Mouse (Mus musculus): ENCODE measurements around the gene Oxct1. TPM values are rescaled to one million over a fixed set of nuclear protein-coding genes. Genes with fewer than 3 reads are reported as not detected.

Oxct1 gene
- polyA plus RNA-seq, 1 experiment from 2014 or later: 432 TPM

- Histone ChIP-seq H3K27me3 (ENCODE audit: control insufficient read depth, insufficient read depth, low read depth, low read length) (no peaks in the 10 kb centered on the region), H3K27ac (ENCODE audit: low read length) (no peak overlapping the region), H3K4me1 (ENCODE audit: control insufficient read depth, insufficient read depth, low read length) (peaks cover 17% of the 10 kb centered on the region), H3K36me3 (ENCODE audit: control insufficient read depth, insufficient read depth, low read length) (no peaks in the 10 kb centered on the region), H3K4me2 (ENCODE audit: low read length) (peak overlapping the region; percentile 83), H3K9me3 (replicated peaks; ENCODE audit: control insufficient read depth, low read length, poor library complexity, severe bottlenecking) (no peaks in the 10 kb centered on the region), H3K4me3 (ENCODE audit: low read depth, low read length) (no peak overlapping the region), H3K9ac (ENCODE audit: low read depth, low read length) (no peak overlapping the region)
- no peak for ATAC-seq
- whole genome bisulfite sequencing: 49% methylated on average over 11 of the region's 11 CpGs
These were observed 677 bp upstream of the Oxct1 start for GRCm38 (mm10) chr15:4025508-4025904.

- ATAC-seq: peak; percentile 87
- peak overlapping the region; percentile 94 for H3K9ac ChIP-seq (ENCODE audit: low read depth, low read length)
These were observed 825 bp downstream of the Oxct1 start for GRCm38 (mm10) chr15:4026831-4027584.

GRCm38 (mm10) chr15:4027671-4028410 is 1.7 kb downstream of the Oxct1 start:
- WGBS: 7% methylated on average over 6 of the region's 6 CpGs
- no peaks in the 10 kb centered on the region for H3K27me3 ChIP-seq (ENCODE audit: control insufficient read depth, insufficient read depth, low read depth, low read length)
- H3K4me2 ChIP-seq (ENCODE audit: low read length): peak overlapping the region; percentile 83
- H3K4me1 ChIP-seq (ENCODE audit: control insufficient read depth, insufficient read depth, low read length): peaks cover 17% of the 10 kb centered on the region
- peak overlapping the region; percentile 98 for H3K27ac ChIP-seq (ENCODE audit: low read length)
- H3K9me3 ChIP-seq (replicated peaks; ENCODE audit: control insufficient read depth, low read length, poor library complexity, severe bottlenecking): no peaks in the 10 kb centered on the region
- no peak; the same call in 1 of the 2 replicates for ATAC-seq
- H3K36me3 ChIP-seq (ENCODE audit: control insufficient read depth, insufficient read depth, low read length): no peaks in the 10 kb centered on the region
- H3K4me3 ChIP-seq (ENCODE audit: low read depth, low read length): peak overlapping the region; percentile 77
- H3K9ac ChIP-seq (ENCODE audit: low read depth, low read length): peak overlapping the region; percentile 94

More at GRCm38 (mm10) chr15:4026831-4027584, 825 bp downstream of the Oxct1 start:
- peak overlapping the region; percentile 98 for H3K27ac ChIP-seq (ENCODE audit: low read length)
- peaks cover 17% of the 10 kb centered on the region for H3K4me1 ChIP-seq (ENCODE audit: control insufficient read depth, insufficient read depth, low read length)
- peak overlapping the region; percentile 77 for H3K4me3 ChIP-seq (ENCODE audit: low read depth, low read length)
- H3K27me3 ChIP-seq (ENCODE audit: control insufficient read depth, insufficient read depth, low read depth, low read length): no peaks in the 10 kb centered on the region
- H3K4me2 ChIP-seq (ENCODE audit: low read length): peak overlapping the region; percentile 83
- H3K36me3 ChIP-seq (ENCODE audit: control insufficient read depth, insufficient read depth, low read length): no peaks in the 10 kb centered on the region
- H3K9me3 ChIP-seq (replicated peaks; ENCODE audit: control insufficient read depth, low read length, poor library complexity, severe bottlenecking): no peaks in the 10 kb centered on the region
- under 1% methylated on average over 65 of the region's 65 CpGs for WGBS

GRCm38 (mm10) chr15:4028411-4028700 is 2.2 kb downstream of the Oxct1 start:
- 74% methylated on average over 6 of the region's 6 CpGs for WGBS
- Histone ChIP-seq H3K4me2 (ENCODE audit: low read length) (peak overlapping the region; percentile 83; the same call in 1 of the 2 replicates), H3K9me3 (replicated peaks; ENCODE audit: control insufficient read depth, low read length, poor library complexity, severe bottlenecking) (no peaks in the 10 kb centered on the region)

GRCm38 (mm10) chr15:4028960-4029359 is 2.8 kb downstream of the Oxct1 start:
- no peak for ATAC-seq
- Histone ChIP-seq H3K4me1 (ENCODE audit: control insufficient read depth, insufficient read depth, low read length) (peaks cover 17% of the 10 kb centered on the region), H3K27me3 (ENCODE audit: control insufficient read depth, insufficient read depth, low read depth, low read length) (no peaks in the 10 kb centered on the region)

More at GRCm38 (mm10) chr15:4028411-4028700, 2.2 kb downstream of the Oxct1 start:
- H3K4me3 ChIP-seq (ENCODE audit: low read depth, low read length): no peak overlapping the region
- no peaks in the 10 kb centered on the region for H3K36me3 ChIP-seq (ENCODE audit: control insufficient read depth, insufficient read depth, low read length)
- H3K27me3 ChIP-seq (ENCODE audit: control insufficient read depth, insufficient read depth, low read depth, low read length): no peaks in the 10 kb centered on the region
- no peak for ATAC-seq
- 0 out of 2 replicates have a peak overlapping the region, but pooled peaks have one; percentile 94 for H3K9ac ChIP-seq (ENCODE audit: low read depth, low read length)
- H3K4me1 ChIP-seq (ENCODE audit: control insufficient read depth, insufficient read depth, low read length): peaks cover 17% of the 10 kb centered on the region
- no peak overlapping the region for H3K27ac ChIP-seq (ENCODE audit: low read length)

DNA sequence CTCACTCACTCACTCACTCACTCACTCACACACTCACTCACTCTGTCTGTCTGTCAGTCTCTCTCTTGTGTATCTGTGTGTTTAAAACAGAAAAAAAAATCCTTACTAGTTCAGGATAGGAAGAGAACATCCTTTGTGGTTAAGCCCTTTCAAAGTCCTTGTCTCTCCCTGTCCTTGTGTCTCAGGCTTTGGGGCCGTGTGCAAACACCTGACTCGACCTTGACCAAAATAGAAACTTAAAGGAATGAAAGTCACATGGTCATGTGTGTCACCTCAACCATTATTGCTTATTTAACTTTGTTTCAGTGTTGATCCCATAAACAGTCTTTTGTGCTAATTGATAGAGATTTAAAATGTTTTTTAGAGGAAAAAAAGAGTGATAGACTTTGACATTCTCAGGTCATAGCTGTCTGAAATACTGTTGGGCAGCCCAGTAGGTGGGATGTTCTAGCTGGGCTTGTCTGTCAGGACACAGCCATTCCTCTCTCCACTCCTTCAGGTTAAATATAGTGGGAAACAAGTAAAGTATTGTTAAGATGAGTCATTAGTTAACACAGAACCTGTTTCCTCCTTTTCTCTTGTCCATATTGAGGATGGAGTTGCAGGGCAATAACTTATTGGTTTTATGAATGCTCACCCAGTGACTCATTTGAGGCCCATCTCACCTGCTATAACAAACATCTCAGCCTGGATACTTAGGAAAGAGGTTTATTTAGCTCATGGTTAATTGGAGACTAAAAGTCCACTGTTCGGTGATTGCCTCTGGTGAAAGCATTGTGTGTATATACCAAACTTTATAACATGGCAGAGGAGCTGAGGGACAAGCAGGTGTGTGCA is 7.2 kb downstream of the Oxct1 start:
- no peak for ATAC-seq
- WGBS: 82% methylated on average over 3 of the region's 3 CpGs
- H3K4me1 ChIP-seq (ENCODE audit: control insufficient read depth, insufficient read depth, low read length): peaks cover 5% of the 10 kb centered on the region

More at GRCm38 (mm10) chr15:4028960-4029359, 2.8 kb downstream of the Oxct1 start:
- H3K9ac ChIP-seq (ENCODE audit: low read depth, low read length): no peak overlapping the region
- no peak overlapping the region for H3K4me2 ChIP-seq (ENCODE audit: low read length)
- no peak overlapping the region for H3K4me3 ChIP-seq (ENCODE audit: low read depth, low read length)
- H3K27ac ChIP-seq (ENCODE audit: low read length): no peak overlapping the region
- H3K36me3 ChIP-seq (ENCODE audit: control insufficient read depth, insufficient read depth, low read length): no peaks in the 10 kb centered on the region
- no peaks in the 10 kb centered on the region for H3K9me3 ChIP-seq (replicated peaks; ENCODE audit: control insufficient read depth, low read length, poor library complexity, severe bottlenecking)

DNA sequence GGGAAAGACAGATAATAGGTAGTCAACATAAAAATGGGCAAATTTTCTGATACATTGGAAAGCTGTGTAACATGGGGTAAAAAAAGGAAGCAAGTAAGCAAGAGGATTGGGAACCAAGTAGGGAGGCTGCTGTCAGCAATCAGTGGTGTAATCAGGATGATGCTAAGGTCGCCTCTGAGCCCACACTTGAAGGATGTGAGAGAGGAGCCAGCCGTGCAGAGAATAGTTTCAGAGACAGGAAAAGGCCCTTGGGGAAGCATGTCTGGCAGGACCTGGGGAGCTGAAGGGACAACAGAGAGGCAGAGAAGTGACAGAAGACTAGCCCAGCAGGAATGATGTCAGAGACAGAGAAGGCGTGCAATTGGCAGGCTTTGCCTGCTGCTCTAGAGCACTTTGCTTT is 16.2 kb downstream of the Oxct1 start:
- H3K4me1 ChIP-seq (ENCODE audit: control insufficient read depth, insufficient read depth, low read length): no peaks in the 10 kb centered on the region
- H3K27me3 ChIP-seq (ENCODE audit: control insufficient read depth, insufficient read depth, low read depth, low read length): no peaks in the 10 kb centered on the region
- H3K4me3 ChIP-seq (ENCODE audit: low read depth, low read length): no peak overlapping the region
- no peak for ATAC-seq
- no peak overlapping the region for H3K9ac ChIP-seq (ENCODE audit: low read depth, low read length)
- no peaks in the 10 kb centered on the region; the same call in 1 of the 2 replicates for H3K9me3 ChIP-seq (replicated peaks; ENCODE audit: control insufficient read depth, low read length, poor library complexity, severe bottlenecking)
- WGBS: 75% methylated on average over 3 of the region's 3 CpGs
- peaks cover 19% of the 10 kb centered on the region for H3K36me3 ChIP-seq (ENCODE audit: control insufficient read depth, insufficient read depth, low read length)
- H3K27ac ChIP-seq (ENCODE audit: low read length): no peak overlapping the region
- no peak overlapping the region for H3K4me2 ChIP-seq (ENCODE audit: low read length)

More for the DNA sequence above, 7.2 kb downstream of the Oxct1 start:
- H3K4me3 ChIP-seq (ENCODE audit: low read depth, low read length): no peak overlapping the region
- no peaks in the 10 kb centered on the region for H3K27me3 ChIP-seq (ENCODE audit: control insufficient read depth, insufficient read depth, low read depth, low read length)
- no peak overlapping the region for H3K9ac ChIP-seq (ENCODE audit: low read depth, low read length)
- no peak overlapping the region for H3K4me2 ChIP-seq (ENCODE audit: low read length)
- peaks cover 22% of the 10 kb centered on the region for H3K36me3 ChIP-seq (ENCODE audit: control insufficient read depth, insufficient read depth, low read length)
- H3K27ac ChIP-seq (ENCODE audit: low read length): no peak overlapping the region
- no peaks in the 10 kb centered on the region for H3K9me3 ChIP-seq (replicated peaks; ENCODE audit: control insufficient read depth, low read length, poor library complexity, severe bottlenecking)

DNA sequence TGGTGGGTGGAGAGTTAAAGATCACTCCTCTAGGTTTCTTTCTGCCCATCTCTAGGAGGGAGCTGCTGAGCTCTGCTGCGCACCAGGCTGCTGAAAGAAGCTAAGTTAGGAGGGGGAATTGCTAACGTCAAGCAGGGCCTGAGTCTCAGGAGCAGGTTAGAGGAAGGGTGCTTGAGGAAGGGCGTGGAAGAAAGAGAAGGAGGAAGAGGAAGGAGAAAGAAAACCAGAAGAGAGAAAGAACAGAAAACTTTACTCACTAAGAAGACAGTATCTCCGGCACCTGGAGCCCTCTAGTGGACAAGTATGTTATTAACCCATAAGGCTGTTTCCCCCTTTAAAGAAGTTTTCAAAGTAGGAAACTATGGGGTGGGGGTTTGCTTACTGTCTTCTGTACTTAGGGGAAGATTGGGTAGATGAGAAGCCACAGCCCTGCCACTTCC is 16.9 kb downstream of the Oxct1 start:
- Histone ChIP-seq H3K4me1 (ENCODE audit: control insufficient read depth, insufficient read depth, low read length) (no peaks in the 10 kb centered on the region), H3K27ac (ENCODE audit: low read length) (no peak overlapping the region), H3K4me2 (ENCODE audit: low read length) (no peak overlapping the region), H3K4me3 (ENCODE audit: low read depth, low read length) (no peak overlapping the region), H3K36me3 (ENCODE audit: control insufficient read depth, insufficient read depth, low read length) (peaks cover 14% of the 10 kb centered on the region), H3K9ac (ENCODE audit: low read depth, low read length) (no peak overlapping the region), H3K9me3 (replicated peaks; ENCODE audit: control insufficient read depth, low read length, poor library complexity, severe bottlenecking) (no peaks in the 10 kb centered on the region; the same call in 1 of the 2 replicates), H3K27me3 (ENCODE audit: control insufficient read depth, insufficient read depth, low read depth, low read length) (no peaks in the 10 kb centered on the region)
- 32% methylated on average over 4 of the region's 4 CpGs for WGBS
- ATAC-seq: peak; percentile 61; the same call in 1 of the 2 replicates

All from midbrain, embryonic 16.5 days (tissue).